Mouse (Mus musculus): Measurements from ENCODE around the gene Atp6v1g1.

Gene Atp6v1g1

GRCm38 (mm10) chr4:63544494-63545230 lies at the start of gene Atp6v1g1:
Atp6v1g1 (plus strand) TSS chr4:63544772.
- DNase-seq (ENCODE audit: low spot score) = peak; percentile 92

GRCm38 (mm10) chr4:63494967-63495914 lies 49.3 kb upstream of the Atp6v1g1 start:
- no peak for DNase-seq (ENCODE audit: low spot score)

- DNase-seq (ENCODE audit: low spot score) = peak; percentile 20
Observed at GRCm38 (mm10) chr4:63495915-63496278, 48.7 kb upstream of the Atp6v1g1 start, which contains the start of gene Whrn. Whrn (minus strand) TSS chr4:63495991.

GRCm38 (mm10) chr4:63496312-63496711 lies 48.3 kb upstream of the Atp6v1g1 start:
- no peak for DNase-seq (ENCODE audit: low spot score)

- DNase-seq (ENCODE audit: low spot score) = no peak
Observed at GRCm38 (mm10) chr4:63498346-63498745, 46.2 kb upstream of the Atp6v1g1 start.

GRCm38 (mm10) chr4:63501050-63501449 lies 43.5 kb upstream of the Atp6v1g1 start:
- DNase-seq (ENCODE audit: low spot score) = no peak

- DNase-seq (ENCODE audit: low spot score) = no peak
Observed at GRCm38 (mm10) chr4:63503949-63504348, 40.6 kb upstream of the Atp6v1g1 start.

GRCm38 (mm10) chr4:63507478-63507877 lies 37.1 kb upstream of the Atp6v1g1 start:
- DNase-seq (ENCODE audit: low spot score) = no peak

- DNase-seq (ENCODE audit: low spot score) = peak; percentile 24
Observed at GRCm38 (mm10) chr4:63508232-63508631, 36.3 kb upstream of the Atp6v1g1 start.

- DNase-seq (ENCODE audit: low spot score) = no peak
Observed at GRCm38 (mm10) chr4:63512921-63513320, 31.7 kb upstream of the Atp6v1g1 start.

- DNase-seq (ENCODE audit: low spot score) = no peak
Observed at GRCm38 (mm10) chr4:63514454-63514984, 30.1 kb upstream of the Atp6v1g1 start.

GRCm38 (mm10) chr4:63515021-63515420 lies 29.6 kb upstream of the Atp6v1g1 start:
- DNase-seq (ENCODE audit: low spot score) = no peak

GRCm38 (mm10) chr4:63521813-63522419 lies 22.7 kb upstream of the Atp6v1g1 start:
- DNase-seq (ENCODE audit: low spot score) = no peak

GRCm38 (mm10) chr4:63525514-63525913 lies 19.1 kb upstream of the Atp6v1g1 start:
- DNase-seq (ENCODE audit: low spot score) = no peak

GRCm38 (mm10) chr4:63528946-63529345 lies 15.6 kb upstream of the Atp6v1g1 start:
- no peak for DNase-seq (ENCODE audit: low spot score)

- DNase-seq (ENCODE audit: low spot score) = no peak
Observed at GRCm38 (mm10) chr4:63530409-63530808, 14.2 kb upstream of the Atp6v1g1 start.

GRCm38 (mm10) chr4:63537602-63538001 lies 7.0 kb upstream of the Atp6v1g1 start:
- no peak for DNase-seq (ENCODE audit: low spot score)

GRCm38 (mm10) chr4:63542209-63542608 lies 2.4 kb upstream of the Atp6v1g1 start:
- DNase-seq (ENCODE audit: low spot score) = no peak

- peak; percentile 25 for DNase-seq (ENCODE audit: low spot score)
Observed at GRCm38 (mm10) chr4:63543746-63544493, 652 bp upstream of the Atp6v1g1 start.

- DNase-seq (ENCODE audit: low spot score) = no peak
Observed at GRCm38 (mm10) chr4:63545231-63545958, 823 bp downstream of the Atp6v1g1 start.

All from spleen, adult 12 weeks (tissue).